8 mouse cellular contexts compared by ENCODE assay signal in genomic region chr1:173337008-173337407, GRCm38 (mm10).
"Had no signal": no experiment of that assay in that cellular context is flagged by ENCODE, and none has a peak within 500 bp of the region (broad histone marks: within the 10 kb centered on the region; RNA-seq: fewer than 3 reads in every experiment).

No protein-coding gene starts in this region.

- ATAC-seq: intestine, postnatal 0 days; liver, postnatal 0 days had no signal

- DNase-seq: kidney, adult 8-10 months; kidney, postnatal 25 days; liver; liver, embryonic 13.5 days; liver, postnatal 0 days; lung, postnatal 14 days; thymus, postnatal 14 days had no signal
